Mouse (Mus musculus): ENCODE data around the gene Ociad2.

GRCm38 (mm10) chr5:73367906-73368305 lies 27.1 kb upstream of the Ociad2 start:
- no peak for TF ChIP-seq CTCF (IDR thresholded peaks at IDR 0.05; ENCODE audit: low read depth)
- TF ChIP-seq EP300 (IDR thresholded peaks at IDR 0.05; ENCODE audit: low read depth): no peak
